Mouse (Mus musculus) cerebellum, adult 9-10 months (tissue): ENCODE data around the gene Serpinb1c.
"Not testable (repeated sequence)": the region's sequence is repeated elsewhere in the genome, so short reads cannot be mapped to it uniquely, and the experiment has no call there.

ENCODE experiments used
- DNase-seq: peaks from one replicate; pipeline ENCODE4 v3.0.0; 2022

Serpinb1c gene

DNA sequence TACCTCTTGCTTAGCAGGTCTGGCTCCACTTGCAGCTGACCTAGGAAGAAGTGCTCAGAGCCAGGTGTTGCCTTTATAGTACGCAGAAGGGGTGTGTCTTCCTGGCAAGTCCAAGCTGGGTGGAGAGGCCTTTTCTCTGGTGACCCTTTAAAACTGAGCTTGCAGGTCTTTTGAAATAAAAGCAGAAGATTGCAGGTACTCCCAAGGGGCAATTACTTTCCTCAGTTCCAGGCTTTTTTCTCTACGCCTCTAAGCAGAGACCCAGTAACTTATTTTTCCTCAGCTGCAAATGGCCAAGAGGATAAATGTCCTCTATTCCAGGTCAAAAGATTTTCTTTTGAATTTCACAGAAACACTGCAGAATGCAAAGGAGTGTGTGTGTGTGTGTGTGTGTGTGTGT lies at the start of gene Serpinb1c:
Gene Serpinb1c (minus strand): TSS at position 101 of the 400 bp plus-strand sequence.
- no peak for DNase-seq

DNA sequence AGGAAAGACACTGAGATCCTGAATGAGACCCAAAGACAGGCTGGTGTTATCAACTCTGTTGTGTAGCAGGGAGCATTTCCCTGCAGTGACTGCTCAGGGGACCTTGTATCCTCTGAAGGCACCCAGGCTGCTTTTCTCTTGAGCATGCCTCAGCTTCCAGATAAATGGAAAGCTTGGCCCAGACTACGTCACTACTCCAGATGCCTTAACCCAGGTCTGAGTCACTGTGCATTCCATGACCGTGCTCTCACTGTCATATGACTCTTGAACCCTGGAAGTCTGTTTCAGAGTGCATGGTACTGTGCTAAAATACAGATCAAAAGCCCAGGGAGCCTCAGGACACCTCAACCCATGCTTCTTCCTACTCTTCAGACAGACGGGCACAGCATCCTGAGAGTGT lies 41.2 kb upstream of the Serpinb1c start:
- not testable (repeated sequence) for DNase-seq

DNA sequence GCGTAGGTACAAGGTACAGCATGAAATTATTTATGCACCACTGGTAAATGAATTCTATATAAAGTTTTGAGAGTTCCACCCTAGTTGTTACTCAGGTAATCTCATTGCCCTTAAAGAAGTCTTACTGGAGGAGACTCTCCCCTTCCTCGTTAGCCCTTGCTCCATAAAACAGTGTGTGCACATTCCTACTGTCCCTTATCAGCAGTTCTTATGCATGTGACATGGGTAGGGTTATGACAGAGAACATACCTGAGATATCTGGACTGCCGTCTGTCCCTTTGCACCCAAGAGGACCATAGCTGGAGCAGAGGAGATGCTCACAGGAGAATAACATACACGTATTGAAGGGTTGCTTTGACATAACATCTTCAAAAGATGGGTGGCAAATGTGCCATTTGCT lies 40.3 kb upstream of the Serpinb1c start:
- DNase-seq = not testable (repeated sequence)

DNA sequence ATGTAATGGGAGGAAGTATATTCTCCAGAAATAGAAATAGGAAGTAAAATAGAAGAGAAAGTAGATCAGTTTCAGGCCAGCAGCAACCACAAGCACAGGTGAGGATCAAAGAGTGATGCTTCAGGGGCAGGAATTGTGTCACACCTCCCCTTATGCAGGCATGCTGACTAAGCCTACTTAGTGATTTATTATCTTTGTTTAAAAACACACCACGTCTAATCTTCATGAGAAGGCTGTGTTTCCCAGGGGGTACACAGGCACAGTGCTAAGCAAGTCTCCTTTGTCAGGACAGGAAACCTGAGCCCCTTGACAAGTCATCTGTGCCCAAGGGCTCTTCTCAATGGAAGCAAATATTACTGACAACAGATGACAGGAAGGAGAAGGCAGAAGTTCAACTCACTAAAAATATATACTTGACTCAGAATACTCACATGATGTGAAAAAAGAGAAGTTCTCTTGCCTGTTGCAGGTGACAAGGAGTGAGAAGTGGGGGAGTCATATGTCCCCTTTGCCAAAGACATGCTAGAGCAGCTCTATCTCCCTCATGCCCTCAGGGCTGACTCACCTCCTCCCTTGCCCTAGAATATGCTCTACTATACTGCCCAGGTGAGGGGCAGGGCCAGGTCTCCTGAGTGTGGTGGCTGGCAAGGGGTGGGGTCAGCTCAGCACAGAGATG lies 36.8 kb upstream of the Serpinb1c start:
- no peak for DNase-seq

DNA sequence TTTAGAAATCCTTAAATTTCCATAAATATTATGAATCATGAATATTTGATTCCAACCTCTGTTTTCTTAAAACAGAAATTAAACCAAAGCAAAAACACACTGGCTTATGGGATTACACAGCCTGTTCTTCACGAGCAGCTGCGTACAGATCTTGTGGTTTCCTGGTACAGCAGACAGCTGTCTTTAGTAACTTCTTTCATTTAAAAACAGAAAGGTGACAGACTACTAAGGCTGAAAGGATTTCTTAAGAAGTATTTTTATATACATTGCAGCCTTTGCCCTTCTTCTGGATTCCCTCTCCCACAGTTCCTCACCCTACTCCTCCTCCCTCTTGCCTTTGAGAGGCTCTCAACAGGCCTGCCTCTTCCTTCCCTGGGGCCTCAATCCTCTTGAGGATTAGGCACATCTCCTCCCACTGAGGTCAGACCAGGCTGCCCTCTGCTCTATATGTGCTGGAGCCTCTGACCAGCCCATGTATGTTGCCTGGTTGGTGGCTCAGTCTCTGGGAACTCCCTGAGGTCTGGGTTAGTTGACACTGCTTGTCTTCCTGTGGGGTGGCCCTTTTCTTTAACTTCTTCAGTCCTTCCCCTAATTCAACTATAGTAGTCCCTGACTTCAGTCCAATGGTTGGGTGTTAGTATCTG lies 31.2 kb upstream of the Serpinb1c start:
- DNase-seq = no peak

DNA sequence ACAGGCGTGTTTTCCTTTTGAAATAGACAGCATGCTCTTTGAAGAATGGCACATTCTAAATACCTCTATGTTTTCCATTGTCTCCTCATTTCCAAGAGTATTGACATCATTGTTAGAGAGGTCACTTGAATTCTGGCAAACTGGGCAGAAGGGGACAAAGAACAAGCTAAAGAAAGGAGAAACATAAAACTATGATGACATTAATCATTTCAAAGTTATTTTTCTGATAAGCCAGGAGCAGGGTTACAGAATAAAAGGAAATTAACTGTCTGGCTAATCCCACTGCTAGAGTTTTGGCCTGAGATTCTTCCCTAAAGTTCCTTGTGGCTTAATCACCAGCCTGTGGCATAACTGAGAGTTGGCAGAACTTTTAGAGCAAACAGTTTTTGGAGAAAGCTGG lies 29.2 kb upstream of the Serpinb1c start:
- no peak for DNase-seq

DNA sequence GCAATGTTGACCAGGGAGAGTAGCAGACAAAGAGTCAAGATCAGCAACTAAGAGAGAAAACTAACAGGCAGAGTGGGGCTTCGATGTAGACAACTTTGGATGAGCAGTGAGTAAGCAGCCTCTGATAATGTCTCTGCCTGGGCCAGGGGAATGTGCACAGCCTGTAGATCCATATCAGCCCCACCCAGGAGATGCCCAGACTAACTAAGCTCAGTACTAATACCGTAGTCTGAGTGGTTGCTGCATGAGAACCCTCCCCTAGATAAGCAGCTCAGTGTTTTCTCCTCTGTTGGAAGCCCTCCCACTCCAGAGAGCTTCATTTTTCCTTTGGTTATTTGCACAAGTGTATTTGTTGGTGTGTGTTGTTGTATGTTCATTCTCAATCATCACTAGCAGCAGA lies 28.6 kb upstream of the Serpinb1c start:
- no peak for DNase-seq

DNA sequence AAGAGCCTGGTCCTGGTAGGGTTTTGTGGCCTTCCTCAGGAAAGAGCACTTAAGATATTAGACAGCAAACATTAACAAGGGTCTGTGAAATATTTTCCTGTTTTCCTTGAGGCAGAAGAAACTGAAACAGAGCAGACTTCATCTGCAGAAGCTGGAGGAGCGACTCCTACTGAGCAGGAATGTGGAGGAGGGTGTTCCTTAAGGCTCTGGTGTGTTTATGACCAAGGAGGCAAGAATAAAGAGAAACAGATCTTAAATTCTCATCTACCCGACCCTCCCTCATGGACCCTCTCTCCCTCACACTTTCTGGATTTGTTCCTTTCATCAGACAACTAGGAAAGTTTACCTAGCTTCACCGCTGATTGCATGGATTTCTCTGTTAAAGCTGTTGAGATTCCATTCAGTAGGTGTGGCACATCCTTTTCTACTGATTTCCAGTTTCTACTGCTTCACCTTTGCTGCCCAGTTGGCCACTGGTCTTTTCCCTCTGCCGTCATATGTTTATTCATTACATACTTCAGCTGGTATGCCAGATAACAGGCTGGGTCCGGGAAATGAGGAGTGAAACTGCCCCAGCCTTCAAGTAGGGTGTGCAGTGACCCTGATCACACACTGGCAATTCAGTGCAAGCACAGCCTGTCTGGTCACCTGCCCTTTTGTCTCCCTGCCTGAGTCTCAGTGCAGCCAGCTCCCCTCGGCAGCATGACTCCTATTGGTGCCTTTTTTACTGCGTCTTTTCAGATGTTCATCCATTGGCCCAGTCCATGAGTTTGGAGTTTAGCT lies 26.8 kb upstream of the Serpinb1c start:
- no peak for DNase-seq

DNA sequence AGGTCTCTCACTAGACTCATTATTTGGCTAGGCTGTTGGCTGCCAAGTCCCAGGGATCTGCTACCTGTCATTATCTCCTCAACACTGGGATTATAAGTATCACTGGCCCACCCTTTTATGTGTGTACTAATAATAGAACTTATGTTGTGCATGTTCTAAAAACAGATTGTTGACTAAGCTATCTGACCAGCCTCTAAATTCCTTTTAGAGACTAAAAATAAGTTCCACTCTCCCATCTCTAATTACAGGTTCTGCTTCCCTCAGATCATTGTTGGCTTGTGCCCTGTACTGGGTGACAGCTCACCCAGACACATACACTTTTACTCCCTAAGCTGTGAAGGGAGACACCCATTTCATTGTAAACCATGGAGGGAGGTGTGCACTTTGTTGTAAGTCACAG lies 24.6 kb upstream of the Serpinb1c start:
- DNase-seq = no peak

DNA sequence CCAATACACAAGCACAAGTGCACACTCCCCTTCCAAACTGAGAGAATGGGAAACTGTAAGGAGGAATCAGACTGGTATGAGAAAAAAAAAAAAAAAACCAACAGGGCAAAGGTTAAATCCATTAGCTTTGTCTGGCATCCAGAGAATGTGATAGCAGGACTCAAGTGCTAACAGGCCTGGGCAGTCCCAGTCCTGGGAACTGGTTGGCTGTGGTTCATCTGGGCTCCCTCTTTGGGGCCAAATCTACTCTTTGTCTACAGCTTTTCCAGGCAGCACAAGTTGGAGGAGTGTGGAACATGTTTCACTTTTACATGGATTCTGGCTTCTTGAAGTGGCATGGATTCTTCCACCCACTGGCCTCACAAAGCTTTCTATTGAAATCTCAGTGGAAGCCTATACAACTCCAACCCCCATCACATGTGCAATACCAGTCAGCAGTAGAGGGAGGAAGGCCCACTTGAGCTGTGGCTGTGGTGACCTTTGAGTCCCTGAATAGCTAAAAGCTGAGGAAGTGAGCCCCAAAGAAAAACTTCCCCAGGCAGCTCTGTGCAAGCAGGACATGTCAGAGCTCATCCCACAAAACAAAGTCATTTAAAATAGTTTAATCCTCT lies 14.9 kb upstream of the Serpinb1c start:
- no peak for DNase-seq

DNA sequence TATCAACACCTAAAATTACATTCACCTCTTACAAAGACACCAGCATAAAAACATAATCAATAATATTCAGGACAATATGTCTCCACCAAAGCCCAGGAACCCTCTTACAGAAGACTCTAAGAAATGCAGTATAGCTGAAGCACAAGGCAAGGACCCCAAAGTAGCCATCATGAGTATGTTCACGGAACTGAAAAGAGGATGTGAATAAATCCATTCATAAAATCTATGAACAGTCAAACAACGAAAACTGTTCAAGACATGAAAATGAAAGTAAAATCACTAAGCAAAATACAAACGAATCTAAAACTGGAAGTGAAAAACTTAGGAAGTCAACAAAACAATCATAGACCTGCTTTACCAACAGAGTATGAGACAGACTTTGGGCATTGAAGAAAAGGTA lies 10.2 kb upstream of the Serpinb1c start:
- DNase-seq = no peak

DNA sequence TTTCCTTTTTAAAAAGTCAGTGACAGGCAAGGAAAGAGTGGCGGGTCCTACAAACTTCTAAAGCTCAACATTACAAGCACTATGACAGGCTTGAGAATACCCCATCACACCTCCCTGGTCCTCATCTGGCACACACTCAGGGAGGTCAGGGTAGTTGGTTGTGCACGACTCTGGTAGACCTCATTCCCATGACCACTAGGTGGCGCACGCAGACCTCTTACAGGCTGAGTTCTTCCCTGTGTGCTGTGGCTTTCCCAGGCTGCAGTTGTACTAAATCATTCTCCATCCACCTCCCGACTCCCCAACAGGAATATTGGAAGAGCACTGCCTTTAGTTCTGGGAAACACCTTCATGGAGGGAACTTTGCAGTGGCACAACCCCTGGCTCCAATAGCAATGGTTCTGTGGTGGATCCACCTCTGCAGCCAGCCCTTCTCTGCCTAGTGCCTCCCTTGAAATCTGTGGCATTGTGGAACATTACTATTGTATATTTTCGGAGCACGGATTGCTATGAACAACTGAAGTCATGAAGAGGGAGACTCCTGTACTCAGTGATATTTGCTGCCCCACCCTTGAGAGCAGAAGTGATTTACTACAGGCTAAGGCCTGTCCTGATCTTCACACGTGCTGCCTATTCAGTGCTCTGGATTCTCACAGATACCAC lies 5.3 kb upstream of the Serpinb1c start:
- peak; percentile 84 for DNase-seq

DNA sequence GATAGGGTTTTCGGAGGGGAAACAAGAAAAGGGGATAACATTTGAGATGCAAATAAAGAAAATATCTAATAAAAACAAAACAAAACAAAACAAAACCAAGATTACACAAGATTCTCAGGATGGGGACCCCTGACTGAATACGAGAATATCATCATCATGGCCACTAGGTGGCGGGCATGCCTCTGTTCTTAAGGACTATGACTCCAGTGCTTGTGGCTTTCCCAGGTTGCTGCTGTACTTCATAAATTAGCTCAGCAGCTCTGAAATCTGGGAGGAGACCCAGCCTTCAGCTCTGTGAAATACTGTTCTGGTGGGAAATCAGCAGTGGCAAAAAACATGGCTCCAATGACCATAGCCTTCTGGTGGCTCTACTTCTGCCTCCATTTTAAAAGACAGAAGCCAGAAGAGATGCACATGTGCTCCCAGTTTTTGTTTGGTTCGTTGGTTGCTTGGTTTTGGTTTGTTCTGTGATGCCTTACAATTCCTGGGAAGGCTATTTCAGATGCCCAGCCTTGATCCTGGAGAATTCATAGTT lies 4.5 kb upstream of the Serpinb1c start:
- peak; percentile 51 for DNase-seq

DNA sequence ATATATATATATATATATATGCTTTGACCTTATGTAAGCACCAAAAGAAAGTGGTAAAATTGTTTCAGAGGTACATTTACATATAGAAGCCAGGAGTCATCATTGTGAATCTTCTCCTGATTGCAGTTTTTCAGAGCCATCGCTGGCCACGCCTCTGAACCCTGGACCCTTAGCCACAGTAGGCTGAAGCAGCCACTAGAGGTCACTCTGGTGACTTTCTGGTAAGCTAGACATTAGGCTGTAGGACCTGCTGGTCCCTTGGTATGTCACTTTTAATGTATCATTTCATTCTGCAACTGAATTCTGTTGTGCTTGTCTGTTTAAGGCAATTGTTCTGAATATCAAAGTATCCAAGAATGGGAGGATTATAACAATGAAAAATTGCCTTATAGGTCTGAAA lies 2.6 kb upstream of the Serpinb1c start:
- peak; percentile 12 for DNase-seq

DNA sequence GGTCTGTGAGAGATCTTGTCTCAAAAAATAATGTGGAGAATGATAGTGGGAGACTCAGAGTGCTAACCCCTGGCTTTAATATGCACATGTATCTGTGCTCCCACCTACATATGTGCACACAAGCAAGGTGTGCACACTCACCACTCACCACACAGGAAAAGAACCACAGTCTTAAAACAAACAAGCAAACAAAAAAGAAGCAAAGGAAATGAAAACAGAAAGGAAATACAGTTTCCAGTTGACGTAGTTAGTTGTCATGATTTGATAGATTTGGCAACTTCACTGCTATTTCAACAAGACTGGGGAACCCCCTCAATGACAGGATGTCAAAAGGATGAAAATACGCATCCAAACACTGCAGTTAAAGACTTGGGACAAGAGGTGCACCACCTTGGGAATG lies 1.1 kb upstream of the Serpinb1c start:
- DNase-seq = not testable (repeated sequence)

DNA sequence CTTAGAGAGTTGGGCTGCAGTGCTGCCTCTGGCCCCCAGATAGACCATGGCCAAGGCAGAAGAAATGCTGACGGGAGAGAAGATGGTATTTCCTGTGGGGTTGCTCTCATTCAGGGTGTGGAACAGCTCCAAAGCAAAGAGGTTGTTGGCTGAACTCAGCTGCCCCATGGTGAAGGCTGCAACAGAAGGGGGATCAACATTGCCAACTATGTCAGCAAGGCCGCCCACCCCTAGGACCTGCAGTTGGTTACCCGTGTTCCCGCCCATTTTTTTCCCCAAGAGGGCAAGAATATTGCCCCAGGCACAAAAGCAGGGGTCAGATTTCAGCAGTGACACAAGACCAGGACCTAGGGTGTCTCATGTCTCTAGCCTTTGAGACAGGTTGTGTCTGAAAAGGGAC lies 1.1 kb downstream of the Serpinb1c start:
- DNase-seq = no peak

DNA sequence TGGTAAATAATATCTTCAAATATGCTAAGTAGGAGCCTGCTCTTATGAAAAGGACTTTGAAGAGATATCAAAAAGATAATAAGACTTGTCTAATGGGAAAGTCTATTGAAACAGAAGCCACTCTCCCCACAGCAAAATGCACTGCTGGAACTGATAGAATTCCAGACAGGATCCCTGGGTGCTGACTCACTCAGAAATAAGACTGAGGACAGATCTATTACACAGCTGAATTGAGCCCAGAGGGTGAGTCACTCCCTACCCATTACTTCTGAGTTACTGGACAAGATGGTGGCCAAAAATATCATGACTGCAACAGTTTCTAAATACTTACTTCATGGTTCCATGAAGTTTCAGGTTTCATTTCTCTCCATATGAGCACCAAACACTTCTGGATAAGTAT lies 13.3 kb downstream of the Serpinb1c start:
- no peak for DNase-seq

DNA sequence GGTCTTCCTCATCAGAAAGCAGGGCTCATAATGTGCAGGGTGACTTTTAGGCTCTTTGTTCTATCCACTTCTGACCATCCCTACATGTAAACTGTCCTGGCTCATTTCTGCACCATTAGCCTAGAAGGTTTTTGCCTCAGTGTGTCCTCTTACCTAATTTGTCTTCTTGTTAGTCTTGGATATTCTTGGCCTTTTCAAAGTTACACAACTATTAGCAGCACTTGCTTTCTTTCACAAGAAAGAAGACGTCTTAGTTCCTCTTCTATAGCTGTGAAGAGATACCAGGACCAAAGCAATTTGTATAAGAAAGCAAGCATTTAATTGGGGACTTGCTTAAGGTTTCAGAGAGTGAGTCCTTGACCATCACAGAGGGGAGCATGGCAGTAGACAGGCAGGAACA lies 24.1 kb downstream of the Serpinb1c start:
- no peak for DNase-seq

DNA sequence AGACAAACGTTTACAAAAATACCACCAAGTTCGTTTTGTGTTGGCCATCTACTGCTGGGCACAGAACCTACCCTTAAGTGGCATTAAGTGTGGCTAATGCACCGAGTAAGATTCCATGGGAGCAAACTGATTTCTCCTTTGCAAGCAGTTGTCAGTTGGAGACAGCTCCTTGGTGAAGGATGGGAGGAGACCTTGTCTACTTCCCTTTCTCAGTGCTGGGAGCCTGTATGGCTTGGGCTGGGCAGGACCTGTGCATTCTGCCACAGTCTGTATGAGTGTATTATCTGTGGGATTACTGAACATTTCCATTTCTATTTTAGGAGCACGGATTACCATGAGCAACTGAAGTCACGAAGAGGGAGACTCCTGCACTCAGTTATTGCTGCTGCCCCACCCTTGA lies 29.2 kb downstream of the Serpinb1c start:
- DNase-seq = no peak

DNA sequence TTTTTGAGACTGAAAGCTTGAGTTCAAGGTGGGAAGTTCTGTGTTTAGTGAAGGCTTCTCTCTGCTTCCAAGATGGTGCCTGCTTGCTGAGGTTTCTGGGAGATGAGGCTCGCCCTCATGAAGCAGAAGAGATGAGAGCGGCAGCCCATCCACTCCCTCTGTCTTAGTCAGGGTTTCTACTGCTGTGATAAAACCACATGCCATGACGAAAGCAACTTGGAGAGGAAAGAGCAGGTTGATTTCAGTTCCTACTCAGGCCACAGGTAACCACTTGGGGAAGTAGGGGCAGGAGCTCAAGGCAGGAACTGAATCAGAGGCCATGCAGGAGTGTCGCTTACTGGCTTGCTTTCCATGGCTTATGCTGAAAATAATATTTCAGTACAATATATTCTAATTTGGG lies 29.8 kb downstream of the Serpinb1c start:
- DNase-seq = not testable (repeated sequence)

DNA sequence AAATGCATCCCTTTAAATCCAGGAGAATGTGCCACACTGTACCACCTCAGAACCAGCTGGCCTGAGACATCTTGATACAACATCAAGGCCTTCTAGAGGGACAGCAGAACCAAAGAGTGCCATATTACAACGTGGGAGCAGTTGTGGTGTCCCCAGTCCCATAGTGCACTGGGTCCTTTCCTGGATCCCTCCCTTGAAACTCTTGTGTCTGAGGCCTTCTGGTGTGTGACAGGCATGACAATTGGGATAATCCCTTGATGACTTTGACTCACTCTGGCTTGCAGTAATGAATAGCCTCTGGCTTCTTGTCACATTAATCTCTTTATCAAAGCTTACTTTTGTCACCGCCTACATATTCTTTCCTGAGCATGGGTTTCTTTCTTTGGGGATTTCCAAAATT lies 31.0 kb downstream of the Serpinb1c start:
- no peak for DNase-seq

DNA sequence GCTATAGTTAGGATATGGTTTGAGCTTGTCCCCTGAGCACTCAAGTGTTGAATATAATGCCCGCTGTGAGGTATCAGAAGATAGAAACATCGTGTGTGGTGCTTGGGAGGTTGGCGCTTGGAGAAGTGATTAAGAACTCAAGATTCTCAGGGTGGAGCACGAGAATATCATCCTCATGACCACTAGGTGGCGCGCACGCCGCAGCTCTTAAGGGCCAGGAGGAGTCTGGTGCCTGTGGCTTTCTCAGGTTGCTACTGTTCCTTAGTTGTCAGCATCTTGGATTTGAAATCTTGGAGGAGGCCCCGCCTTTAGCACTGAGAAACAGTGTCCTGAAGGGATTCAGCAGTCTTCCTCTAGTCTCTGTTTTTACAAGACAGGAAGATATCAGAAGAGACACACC lies 31.5 kb downstream of the Serpinb1c start:
- peak; percentile 65 for DNase-seq

DNA sequence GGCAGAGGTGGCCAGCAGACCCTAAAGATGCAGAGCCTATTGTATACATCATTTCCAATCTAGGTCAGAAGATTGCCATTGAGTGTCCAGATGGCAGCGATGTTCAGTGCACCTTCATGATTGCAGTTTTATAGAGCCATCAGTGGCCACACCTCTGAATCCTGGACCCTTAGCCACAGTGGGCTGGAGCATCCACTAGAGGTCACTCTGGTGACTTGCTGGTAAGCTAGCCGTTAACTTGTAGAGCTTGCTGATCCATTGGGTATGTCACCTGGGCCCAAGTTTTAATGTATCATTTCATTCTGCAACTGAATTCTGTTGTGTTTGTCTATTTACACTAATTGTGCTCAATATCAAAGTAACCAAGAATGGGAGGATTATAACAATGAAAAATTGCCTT lies 32.4 kb downstream of the Serpinb1c start:
- DNase-seq = no peak
